Mouse (Mus musculus) ES-Bruce4 (cell line): ENCODE results near the gene Wdr1.

Source experiments
- CTCF ChIP-seq: IDR thresholded peaks from one replicate; pipeline ENCODE4 v1.8.1; 2011; ENCODE audit warnings: low read depth, low read length
- EP300 ChIP-seq: IDR thresholded peaks from 2 replicates; pipeline ENCODE4 v1.6.1; 2011; ENCODE audit warnings: low read depth, low read length; ENCODE audit not compliant: insufficient read depth
- POLR2A ChIP-seq: IDR thresholded peaks from one replicate; pipeline ENCODE4 v1.8.1; 2011; ENCODE audit warnings: low read length; ENCODE audit not compliant: insufficient read depth

GRCm38 (mm10) chr5:38547375-38547774, 15.6 kb downstream of the Wdr1 start:
- TF ChIP-seq EP300 (no peak), CTCF (no peak), POLR2A (no peak)
